Mouse (Mus musculus) embryonic facial prominence, embryonic 13.5 days (tissue): ENCODE results near the gene Actl6b. TPM values are rescaled to one million over a fixed set of nuclear protein-coding genes. Genes with fewer than 3 reads are reported as not detected.

ENCODE experiments used
- ATAC-seq: fragments of 200-750 bp; cut with Nextera tagmentation; 2 replicates; pipeline ENCODE4 v1.8.0; 2017; ENCODE audit warnings: low read depth; ENCODE audit not compliant: insufficient number of reproducible peaks, insufficient read depth, low FRiP score, low TSS enrichment
- H3K27ac ChIP-seq: fragments of 300-500 bp; sonication (generic); 2 replicates; pipeline ENCODE4 v1.5.1; 2015; ENCODE audit warnings: moderate library complexity, mild to moderate bottlenecking, inconsistent platforms
- H3K27me3 ChIP-seq: fragments of 300-500 bp; sonication (generic); 2 replicates; pipeline ENCODE4 v1.6.1; 2015; ENCODE audit warnings: mild to moderate bottlenecking, inconsistent platforms
- H3K36me3 ChIP-seq: fragments of 300-500 bp; sonication (generic); 2 replicates; pipeline ENCODE4 v1.6.1; 2015; ENCODE audit warnings: mild to moderate bottlenecking, inconsistent platforms
- H3K4me1 ChIP-seq: fragments of 300-500 bp; sonication (generic); 2 replicates; pipeline ENCODE4 v1.6.1; 2015; ENCODE audit warnings: inconsistent platforms
- H3K4me2 ChIP-seq: fragments of 300-500 bp; sonication (generic); 2 replicates; pipeline ENCODE4 v1.6.1; 2015; ENCODE audit warnings: moderate library complexity, mild to moderate bottlenecking, inconsistent platforms
- H3K4me3 ChIP-seq: fragments of 300-500 bp; sonication (generic); 2 replicates; pipeline ENCODE4 v1.5.1; 2015; ENCODE audit warnings: mild to moderate bottlenecking, inconsistent platforms
- H3K9ac ChIP-seq: fragments of 300-500 bp; sonication (generic); 2 replicates; pipeline ENCODE4 v1.6.1; 2015; ENCODE audit warnings: mild to moderate bottlenecking, inconsistent platforms
- H3K9me3 ChIP-seq: fragments of 300-500 bp; sonication (generic); 2 replicates; pipeline ENCODE4 v1.6.1; 2016; ENCODE audit warnings: inconsistent platforms
- whole genome bisulfite sequencing: fragments of 180-500 bp; shearing (Covaris S2); methylation state at CpG from one replicate; pipeline ENCODE4 v1.1.7; 2015; ENCODE audit warnings: mixed read lengths; 5-methylcytosine and 5-hydroxymethylcytosine counted together
- polyA plus RNA-seq: library from polyadenylated mRNA; unstranded; fragments of >200 nt; fragmentation: Nextera tagmentation; extraction: Ambion mirVana; gene quantifications from 2 replicates; pipeline ENCODE4 v1.2.1, GENCODE M21; 2015

Gene Actl6b
- polyA plus RNA-seq, 1 experiment from 2014 or later = 4.5 TPM

GRCm38 (mm10) chr5:137541768-137542540, 11.4 kb upstream of the Actl6b start:
- H3K27ac ChIP-seq = no peak overlapping the region
- H3K4me1 ChIP-seq = 0 out of 2 replicates have a peak, but pooled peaks cover 3% of the 10 kb centered on the region
- H3K9me3 ChIP-seq = no peaks in the 10 kb centered on the region
- no peaks in the 10 kb centered on the region for H3K27me3 ChIP-seq
- WGBS = 75% methylated on average over 5 of the region's 5 CpGs
- no peak overlapping the region for H3K9ac ChIP-seq
- no peaks in the 10 kb centered on the region for H3K36me3 ChIP-seq
- H3K4me3 ChIP-seq = no peak overlapping the region
- no peak for ATAC-seq
- no peak overlapping the region for H3K4me2 ChIP-seq

- Histone ChIP-seq H3K9ac (no peak overlapping the region), H3K27me3 (no peaks in the 10 kb centered on the region), H3K4me1 (no peaks in the 10 kb centered on the region), H3K4me2 (no peak overlapping the region), H3K36me3 (no peaks in the 10 kb centered on the region), H3K4me3 (no peak overlapping the region), H3K27ac (no peak overlapping the region), H3K9me3 (no peaks in the 10 kb centered on the region)
- 64% methylated on average over 6 of the region's 6 CpGs for WGBS
- no peak for ATAC-seq
Observed at GRCm38 (mm10) chr5:137544926-137545325, 8.4 kb upstream of the Actl6b start.

GRCm38 (mm10) chr5:137545596-137545995, 7.7 kb upstream of the Actl6b start:
- Histone ChIP-seq H3K4me1 (no peaks in the 10 kb centered on the region), H3K4me2 (no peak overlapping the region), H3K36me3 (no peaks in the 10 kb centered on the region), H3K4me3 (no peak overlapping the region), H3K27ac (no peak overlapping the region), H3K9ac (no peak overlapping the region), H3K27me3 (no peaks in the 10 kb centered on the region), H3K9me3 (no peaks in the 10 kb centered on the region)
- WGBS = 72% methylated on average over 4 of the region's 4 CpGs
- ATAC-seq = no peak

- H3K36me3 ChIP-seq = no peaks in the 10 kb centered on the region
- H3K4me1 ChIP-seq = peaks cover 7% of the 10 kb centered on the region; the same call in 1 of the 2 replicates
- H3K27ac ChIP-seq = no peak overlapping the region
- H3K4me2 ChIP-seq = no peak overlapping the region
- peaks cover 16% of the 10 kb centered on the region for H3K27me3 ChIP-seq
- H3K9me3 ChIP-seq = no peaks in the 10 kb centered on the region
- ATAC-seq = no peak
- H3K4me3 ChIP-seq = no peak overlapping the region
- 83% methylated on average over 2 of the region's 2 CpGs for WGBS
- H3K9ac ChIP-seq = no peak overlapping the region
Observed at GRCm38 (mm10) chr5:137549840-137550239, 3.5 kb upstream of the Actl6b start.

GRCm38 (mm10) chr5:137551119-137551518, 2.2 kb upstream of the Actl6b start:
- H3K27me3 ChIP-seq = peaks cover 20% of the 10 kb centered on the region
- H3K36me3 ChIP-seq = no peaks in the 10 kb centered on the region
- H3K9ac ChIP-seq = no peak overlapping the region
- 70% methylated on average over 5 of the region's 5 CpGs for WGBS
- H3K4me2 ChIP-seq = no peak overlapping the region
- no peak for ATAC-seq
- H3K9me3 ChIP-seq = no peaks in the 10 kb centered on the region
- no peak overlapping the region for H3K27ac ChIP-seq
- peaks cover 7% of the 10 kb centered on the region; the same call in 1 of the 2 replicates for H3K4me1 ChIP-seq
- H3K4me3 ChIP-seq = no peak overlapping the region

- Histone ChIP-seq H3K4me1 (peaks cover 7% of the 10 kb centered on the region; the same call in 1 of the 2 replicates), H3K4me2 (peak overlapping the region; percentile 58), H3K4me3 (peak overlapping the region; percentile 31), H3K27me3 (peaks cover 20% of the 10 kb centered on the region), H3K9ac (no peak overlapping the region), H3K9me3 (no peaks in the 10 kb centered on the region), H3K27ac (no peak overlapping the region), H3K36me3 (no peaks in the 10 kb centered on the region)
- ATAC-seq = no peak
- WGBS = 29% methylated on average over 6 of the region's 6 CpGs
Observed at GRCm38 (mm10) chr5:137553000-137553399, 317 bp upstream of the Actl6b start.

GRCm38 (mm10) chr5:137553898-137554297, 581 bp downstream of the Actl6b start:
- Histone ChIP-seq H3K9ac (no peak overlapping the region), H3K9me3 (no peaks in the 10 kb centered on the region), H3K27ac (no peak overlapping the region), H3K4me1 (peaks cover 7% of the 10 kb centered on the region; the same call in 1 of the 2 replicates), H3K36me3 (no peaks in the 10 kb centered on the region), H3K4me3 (no peak overlapping the region), H3K27me3 (peaks cover 20% of the 10 kb centered on the region), H3K4me2 (0 out of 2 replicates have a peak overlapping the region, but pooled peaks have one; percentile 58)
- no peak for ATAC-seq
- WGBS = 49% methylated on average over 11 of the region's 11 CpGs

GRCm38 (mm10) chr5:137561556-137561955, 8.2 kb downstream of the Actl6b start:
- Histone ChIP-seq H3K9ac (no peak overlapping the region), H3K9me3 (no peaks in the 10 kb centered on the region), H3K27ac (no peak overlapping the region), H3K4me3 (no peak overlapping the region), H3K4me2 (no peak overlapping the region), H3K4me1 (no peaks in the 10 kb centered on the region), H3K36me3 (no peaks in the 10 kb centered on the region), H3K27me3 (no peaks in the 10 kb centered on the region)
- no peak for ATAC-seq
- 76% methylated on average over 6 of the region's 6 CpGs for WGBS

- no peaks in the 10 kb centered on the region for H3K36me3 ChIP-seq
- ATAC-seq = no peak
- H3K4me2 ChIP-seq = no peak overlapping the region
- no peaks in the 10 kb centered on the region for H3K27me3 ChIP-seq
- H3K27ac ChIP-seq = no peak overlapping the region
- H3K4me1 ChIP-seq = no peaks in the 10 kb centered on the region
- no peak overlapping the region for H3K4me3 ChIP-seq
- H3K9me3 ChIP-seq = no peaks in the 10 kb centered on the region
- H3K9ac ChIP-seq = no peak overlapping the region
- 75% methylated on average over 10 of the region's 10 CpGs for WGBS
Observed at GRCm38 (mm10) chr5:137562965-137563364, 9.6 kb downstream of the Actl6b start.

GRCm38 (mm10) chr5:137565744-137566143, 12.4 kb downstream of the Actl6b start:
- Histone ChIP-seq H3K27me3 (no peaks in the 10 kb centered on the region), H3K4me2 (no peak overlapping the region), H3K36me3 (no peaks in the 10 kb centered on the region), H3K4me3 (no peak overlapping the region), H3K27ac (no peak overlapping the region), H3K4me1 (peaks cover 4% of the 10 kb centered on the region; the same call in 1 of the 2 replicates), H3K9me3 (no peaks in the 10 kb centered on the region), H3K9ac (no peak overlapping the region)
- 65% methylated on average over 6 of the region's 6 CpGs for WGBS
- ATAC-seq = no peak

GRCm38 (mm10) chr5:137566416-137566815, 13.1 kb downstream of the Actl6b start:
- H3K27me3 ChIP-seq = no peaks in the 10 kb centered on the region
- WGBS = 91% methylated on average over 5 of the region's 5 CpGs
- no peak overlapping the region for H3K27ac ChIP-seq
- no peak for ATAC-seq
- no peaks in the 10 kb centered on the region for H3K36me3 ChIP-seq
- no peaks in the 10 kb centered on the region for H3K9me3 ChIP-seq
- no peak overlapping the region for H3K9ac ChIP-seq
- no peak overlapping the region for H3K4me3 ChIP-seq
- no peak overlapping the region for H3K4me2 ChIP-seq
- H3K4me1 ChIP-seq = peaks cover 4% of the 10 kb centered on the region; the same call in 1 of the 2 replicates

GRCm38 (mm10) chr5:137568223-137568798, 15.0 kb downstream of the Actl6b start:
- Histone ChIP-seq H3K4me2 (no peak overlapping the region), H3K4me3 (no peak overlapping the region), H3K9me3 (no peaks in the 10 kb centered on the region), H3K9ac (no peak overlapping the region), H3K27ac (no peak overlapping the region), H3K36me3 (no peaks in the 10 kb centered on the region), H3K4me1 (peaks cover 4% of the 10 kb centered on the region; the same call in 1 of the 2 replicates), H3K27me3 (no peaks in the 10 kb centered on the region)
- no peak for ATAC-seq
- WGBS = 87% methylated on average over 8 of the region's 8 CpGs
